Mouse (Mus musculus): ENCODE measurements around the gene Vps37b. TPM values are rescaled to one million over a fixed set of nuclear protein-coding genes. Genes with fewer than 3 reads are reported as not detected.
A peak's percentile ranks its signal among the peaks of the same experiment; 100 is the strongest.

Gene Vps37b
- polyA plus RNA-seq, 1 experiment from 2014 or later = 41.6 TPM

- Histone ChIP-seq H3K4me3 (ENCODE audit: low read length) (peak overlapping the region; percentile 4; the same call in 1 of the 2 replicates), H3K27me3 (ENCODE audit: control insufficient read depth, insufficient read depth, low read depth, low read length) (no peaks in the 10 kb centered on the region), H3K4me1 (replicated peaks; ENCODE audit: control insufficient read depth, insufficient read depth, low read length) (peaks cover 55% of the 10 kb centered on the region), H3K36me3 (ENCODE audit: control insufficient read depth, insufficient read depth, low read length) (peaks cover 20% of the 10 kb centered on the region), H3K4me2 (ENCODE audit: low read depth, low read length) (peak overlapping the region; percentile 39), H3K9me3 (ENCODE audit: control insufficient read depth, low read length) (no peaks in the 10 kb centered on the region), H3K27ac (ENCODE audit: low read length) (peak overlapping the region; percentile 96), H3K9ac (ENCODE audit: low read length) (peak overlapping the region; percentile 50)
- no peak for ATAC-seq (ENCODE audit: low read depth)
- 19% methylated on average over 8 of the region's 8 CpGs for WGBS
These were observed 20.1 kb downstream of the Vps37b start for GRCm38 (mm10) chr5:124011927-124012326.

GRCm38 (mm10) chr5:124010910-124011655 lies 21.0 kb downstream of the Vps37b start:
- ATAC-seq (ENCODE audit: low read depth) = peak; percentile 92
- Histone ChIP-seq H3K9me3 (ENCODE audit: control insufficient read depth, low read length) (no peaks in the 10 kb centered on the region), H3K4me2 (ENCODE audit: low read depth, low read length) (peak overlapping the region; percentile 39), H3K4me1 (replicated peaks; ENCODE audit: control insufficient read depth, insufficient read depth, low read length) (peaks cover 49% of the 10 kb centered on the region), H3K27ac (ENCODE audit: low read length) (peak overlapping the region; percentile 96), H3K27me3 (ENCODE audit: control insufficient read depth, insufficient read depth, low read depth, low read length) (no peaks in the 10 kb centered on the region), H3K4me3 (ENCODE audit: low read length) (peak overlapping the region; percentile 4; the same call in 1 of the 2 replicates), H3K36me3 (ENCODE audit: control insufficient read depth, insufficient read depth, low read length) (peaks cover 21% of the 10 kb centered on the region), H3K9ac (ENCODE audit: low read length) (peak overlapping the region; percentile 50)
- 6% methylated on average over 19 of the region's 19 CpGs for WGBS

GRCm38 (mm10) chr5:124010077-124010476 lies 22.0 kb downstream of the Vps37b start:
- no peak overlapping the region for H3K9ac ChIP-seq (ENCODE audit: low read length)
- no peaks in the 10 kb centered on the region for H3K9me3 ChIP-seq (ENCODE audit: control insufficient read depth, low read length)
- peaks cover 29% of the 10 kb centered on the region for H3K36me3 ChIP-seq (ENCODE audit: control insufficient read depth, insufficient read depth, low read length)
- peak overlapping the region; percentile 96; the same call in 1 of the 2 replicates for H3K27ac ChIP-seq (ENCODE audit: low read length)
- H3K27me3 ChIP-seq (ENCODE audit: control insufficient read depth, insufficient read depth, low read depth, low read length) = no peaks in the 10 kb centered on the region
- H3K4me1 ChIP-seq (replicated peaks; ENCODE audit: control insufficient read depth, insufficient read depth, low read length) = peaks cover 49% of the 10 kb centered on the region
- ATAC-seq (ENCODE audit: low read depth) = no peak
- H3K4me2 ChIP-seq (ENCODE audit: low read depth, low read length) = no peak overlapping the region
- no peak overlapping the region for H3K4me3 ChIP-seq (ENCODE audit: low read length)
- 58% methylated on average over 8 of the region's 8 CpGs for WGBS

- Histone ChIP-seq H3K4me1 (replicated peaks; ENCODE audit: control insufficient read depth, insufficient read depth, low read length) (peaks cover 20% of the 10 kb centered on the region), H3K9me3 (ENCODE audit: control insufficient read depth, low read length) (no peaks in the 10 kb centered on the region), H3K4me2 (ENCODE audit: low read depth, low read length) (no peak overlapping the region), H3K36me3 (ENCODE audit: control insufficient read depth, insufficient read depth, low read length) (peaks cover 34% of the 10 kb centered on the region), H3K4me3 (ENCODE audit: low read length) (no peak overlapping the region), H3K27ac (ENCODE audit: low read length) (no peak overlapping the region), H3K27me3 (ENCODE audit: control insufficient read depth, insufficient read depth, low read depth, low read length) (no peaks in the 10 kb centered on the region), H3K9ac (ENCODE audit: low read length) (no peak overlapping the region)
- no peak for ATAC-seq (ENCODE audit: low read depth)
- WGBS = 90% methylated on average over 17 of the region's 17 CpGs
These were observed 25.1 kb downstream of the Vps37b start for GRCm38 (mm10) chr5:124006891-124007491.

- 84% methylated on average over 26 of the region's 26 CpGs for WGBS
- Histone ChIP-seq H3K36me3 (ENCODE audit: control insufficient read depth, insufficient read depth, low read length) (peaks cover 34% of the 10 kb centered on the region), H3K4me1 (replicated peaks; ENCODE audit: control insufficient read depth, insufficient read depth, low read length) (peaks cover 13% of the 10 kb centered on the region), H3K27me3 (ENCODE audit: control insufficient read depth, insufficient read depth, low read depth, low read length) (no peaks in the 10 kb centered on the region), H3K27ac (ENCODE audit: low read length) (no peak overlapping the region), H3K9ac (ENCODE audit: low read length) (no peak overlapping the region), H3K9me3 (ENCODE audit: control insufficient read depth, low read length) (no peaks in the 10 kb centered on the region), H3K4me3 (ENCODE audit: low read length) (no peak overlapping the region), H3K4me2 (ENCODE audit: low read depth, low read length) (no peak overlapping the region)
- no peak for ATAC-seq (ENCODE audit: low read depth)
These were observed 25.8 kb downstream of the Vps37b start for GRCm38 (mm10) chr5:124006082-124006873.

- 72% methylated on average over 11 of the region's 11 CpGs for WGBS
These were observed 26.5 kb downstream of the Vps37b start for GRCm38 (mm10) chr5:124005591-124005990.

GRCm38 (mm10) chr5:124005151-124005500 lies 26.9 kb downstream of the Vps37b start:
- no peak overlapping the region for H3K9ac ChIP-seq (ENCODE audit: low read length)
- peaks cover 2% of the 10 kb centered on the region for H3K4me1 ChIP-seq (replicated peaks; ENCODE audit: control insufficient read depth, insufficient read depth, low read length)
- H3K27ac ChIP-seq (ENCODE audit: low read length) = no peak overlapping the region
- 82% methylated on average over 15 of the region's 15 CpGs for WGBS
- no peak overlapping the region for H3K4me2 ChIP-seq (ENCODE audit: low read depth, low read length)
- H3K9me3 ChIP-seq (ENCODE audit: control insufficient read depth, low read length) = no peaks in the 10 kb centered on the region
- H3K4me3 ChIP-seq (ENCODE audit: low read length) = no peak overlapping the region
- no peaks in the 10 kb centered on the region for H3K27me3 ChIP-seq (ENCODE audit: control insufficient read depth, insufficient read depth, low read depth, low read length)
- no peak for ATAC-seq (ENCODE audit: low read depth)
- peaks cover 34% of the 10 kb centered on the region for H3K36me3 ChIP-seq (ENCODE audit: control insufficient read depth, insufficient read depth, low read length)

More at GRCm38 (mm10) chr5:124005591-124005990, 26.5 kb downstream of the Vps37b start:
- no peak overlapping the region for H3K9ac ChIP-seq (ENCODE audit: low read length)
- no peak overlapping the region for H3K27ac ChIP-seq (ENCODE audit: low read length)
- H3K4me2 ChIP-seq (ENCODE audit: low read depth, low read length) = no peak overlapping the region
- peaks cover 34% of the 10 kb centered on the region for H3K36me3 ChIP-seq (ENCODE audit: control insufficient read depth, insufficient read depth, low read length)
- H3K27me3 ChIP-seq (ENCODE audit: control insufficient read depth, insufficient read depth, low read depth, low read length) = no peaks in the 10 kb centered on the region
- no peak overlapping the region for H3K4me3 ChIP-seq (ENCODE audit: low read length)
- H3K4me1 ChIP-seq (replicated peaks; ENCODE audit: control insufficient read depth, insufficient read depth, low read length) = peaks cover 6% of the 10 kb centered on the region
- H3K9me3 ChIP-seq (ENCODE audit: control insufficient read depth, low read length) = no peaks in the 10 kb centered on the region
- ATAC-seq (ENCODE audit: low read depth) = no peak

- Histone ChIP-seq H3K36me3 (ENCODE audit: control insufficient read depth, insufficient read depth, low read length) (peaks cover 34% of the 10 kb centered on the region), H3K4me3 (ENCODE audit: low read length) (no peak overlapping the region), H3K27ac (ENCODE audit: low read length) (no peak overlapping the region), H3K4me1 (replicated peaks; ENCODE audit: control insufficient read depth, insufficient read depth, low read length) (no peaks in the 10 kb centered on the region), H3K27me3 (ENCODE audit: control insufficient read depth, insufficient read depth, low read depth, low read length) (no peaks in the 10 kb centered on the region), H3K9ac (ENCODE audit: low read length) (no peak overlapping the region), H3K9me3 (ENCODE audit: control insufficient read depth, low read length) (no peaks in the 10 kb centered on the region), H3K4me2 (ENCODE audit: low read depth, low read length) (no peak overlapping the region)
- ATAC-seq (ENCODE audit: low read depth) = no peak
- 85% methylated on average over 17 of the region's 17 CpGs for WGBS
These were observed 27.5 kb downstream of the Vps37b start for GRCm38 (mm10) chr5:124004356-124005150.
